Mouse (Mus musculus) liver, adult 2 months (tissue): Measurements from ENCODE around the gene Gabpa. TPM values are rescaled to one million over a fixed set of nuclear protein-coding genes. Genes with fewer than 3 reads are reported as not detected.

Experiments
- DNase-seq: peaks from one replicate; pipeline ENCODE4 v3.0.0-alpha.2; 2011; ENCODE audit warnings: low read depth, low spot score; ENCODE audit errors: extremely low read depth
- H3K27ac ChIP-seq: fragments of 200-500 bp; replicated peaks from 2 replicates; pipeline ENCODE4 v1.5.1; 2012; ENCODE audit warnings: low read depth, mild to moderate bottlenecking, control low read depth, inconsistent platforms, low read length; ENCODE audit not compliant: insufficient read depth
- H3K27me3 ChIP-seq: fragments of 200-500 bp; 2 replicates; pipeline ENCODE4 v1.6.1; 2012; ENCODE audit warnings: mild to moderate bottlenecking, moderate library complexity, low read length, inconsistent platforms; ENCODE audit not compliant: control insufficient read depth, insufficient read depth
- H3K36me3 ChIP-seq: fragments of 200-500 bp; 2 replicates; pipeline ENCODE4 v1.6.1; 2012; ENCODE audit warnings: low read length, inconsistent platforms; ENCODE audit not compliant: control insufficient read depth, insufficient read depth
- H3K4me1 ChIP-seq: fragments of 200-500 bp; 2 replicates; pipeline ENCODE4 v1.6.1; 2011; ENCODE audit warnings: low read length; ENCODE audit not compliant: control insufficient read depth, insufficient read depth
- H3K4me3 ChIP-seq: fragments of 200-500 bp; 2 replicates; pipeline ENCODE4 v1.5.1; 2011; ENCODE audit warnings: low read depth, mild to moderate bottlenecking, control low read depth, low read length, moderate library complexity; ENCODE audit not compliant: insufficient read depth
- H3K79me2 ChIP-seq: fragments of 200-500 bp; 2 replicates; pipeline ENCODE4 v1.6.1; 2012; ENCODE audit warnings: inconsistent platforms, mild to moderate bottlenecking, low read length, moderate library complexity; ENCODE audit not compliant: control insufficient read depth, insufficient read depth
- H3K9ac ChIP-seq: fragments of 200-500 bp; 2 replicates; pipeline ENCODE4 v1.6.1; 2012; ENCODE audit warnings: low read depth, mild to moderate bottlenecking, control low read depth, inconsistent platforms, low read length
- CTCF ChIP-seq: fragments of 200-500 bp; IDR thresholded peaks from 2 replicates; pipeline ENCODE4 v1.5.1; 2011; ENCODE audit warnings: low read depth, low read length, control low read depth
- POLR2A ChIP-seq: fragments of 200-500 bp; IDR thresholded peaks from 2 replicates; pipeline ENCODE4 v1.6.1; 2011; ENCODE audit warnings: low read length, control low read depth; ENCODE audit not compliant: insufficient read depth; ENCODE audit errors: extremely low read depth
- WGBS: fragments of 180-500 bp; shearing (Covaris S2); methylation state at CpG from one replicate; pipeline ENCODE4 v1.1.7; 2018; 5-methylcytosine and 5-hydroxymethylcytosine counted together
- polyA plus RNA-seq: library from polyadenylated mRNA; depleted of rRNA; stranded (reverse); fragments of >200 nt; gene quantifications from 2 replicates; pipeline ENCODE4 v1.2.3, GENCODE M21; 2012
- total RNA-seq: library from RNA; depleted of rRNA; stranded (reverse); fragments of >200 nt; gene quantifications from 2 replicates; pipeline ENCODE4 v1.2.3, GENCODE M21; 2014

The Gabpa gene
- total and polyA plus RNA-seq, 2 experiments: 5.8 to 36.4 TPM

DNA sequence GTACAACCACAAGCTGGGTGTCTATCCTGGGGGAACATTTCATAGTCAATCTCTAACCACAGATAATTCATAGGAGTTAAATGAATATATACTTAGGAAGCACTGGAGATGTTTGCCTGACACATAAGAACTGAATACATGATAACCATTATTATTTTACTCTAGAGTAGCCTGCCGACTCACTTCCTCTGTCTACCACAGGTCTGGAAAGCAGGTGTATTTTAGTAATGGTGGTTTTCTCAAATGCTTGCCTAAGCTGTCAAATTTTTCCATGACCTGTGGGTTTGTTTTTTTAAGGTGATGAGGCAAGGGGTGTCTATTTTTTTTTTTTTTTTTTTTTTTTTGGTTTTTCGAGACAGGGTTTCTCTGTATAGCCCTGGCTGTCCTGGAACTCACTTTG lies 34.7 kb upstream of the Gabpa start:
- WGBS: 90% methylated on average over 1 of the region's 2 CpGs
- no peak overlapping the region for H3K9ac ChIP-seq
- H3K4me1 ChIP-seq: no peaks in the 10 kb centered on the region; the same call in 1 of the 2 replicates
- H3K4me3 ChIP-seq: no peak overlapping the region
- no peak for DNase-seq
- no peaks in the 10 kb centered on the region for H3K79me2 ChIP-seq
- H3K36me3 ChIP-seq: no peaks in the 10 kb centered on the region
- no peak overlapping the region for H3K27ac ChIP-seq
- TF ChIP-seq CTCF (no peak), POLR2A (no peak)
- H3K27me3 ChIP-seq: no peaks in the 10 kb centered on the region

DNA sequence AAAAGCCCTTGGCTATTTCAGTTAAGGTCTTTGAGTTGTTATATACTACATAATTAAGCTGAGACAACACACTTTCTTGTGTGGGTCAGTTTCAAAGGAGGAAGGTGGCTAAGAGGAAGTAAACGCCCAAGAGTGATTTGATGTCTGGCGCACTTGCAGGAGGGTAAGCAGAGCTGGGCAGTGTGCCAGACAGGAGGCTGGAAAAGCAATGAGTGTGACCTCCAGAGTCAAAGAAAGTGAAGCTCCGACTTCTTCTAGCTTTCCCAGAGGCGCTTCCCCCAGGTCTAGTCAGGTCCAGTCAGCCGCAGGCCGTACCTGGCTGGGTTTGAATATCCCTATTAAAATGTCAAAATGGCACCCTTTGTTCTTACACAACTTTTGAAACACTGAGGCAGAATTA lies 32.5 kb upstream of the Gabpa start:
- DNase-seq: no peak

GRCm38 (mm10) chr16:84804866-84805265 lies 29.9 kb upstream of the Gabpa start:
- no peaks in the 10 kb centered on the region for H3K36me3 ChIP-seq
- H3K27ac ChIP-seq: no peak overlapping the region
- DNase-seq: no peak
- H3K79me2 ChIP-seq: no peaks in the 10 kb centered on the region
- no peak overlapping the region for H3K9ac ChIP-seq
- no peak overlapping the region for H3K4me3 ChIP-seq
- no peak for TF ChIP-seq CTCF
- H3K4me1 ChIP-seq: peaks cover 7% of the 10 kb centered on the region
- WGBS: 79% methylated on average over 5 of the region's 5 CpGs
- no peaks in the 10 kb centered on the region for H3K27me3 ChIP-seq

More for the DNA sequence above, 32.5 kb upstream of the Gabpa start:
- 65% methylated on average over 6 of the region's 6 CpGs for WGBS
- no peak overlapping the region for H3K27ac ChIP-seq
- no peak overlapping the region for H3K9ac ChIP-seq
- TF ChIP-seq POLR2A (no peak), CTCF (no peak)
- H3K4me3 ChIP-seq: no peak overlapping the region
- H3K79me2 ChIP-seq: no peaks in the 10 kb centered on the region
- peaks cover 5% of the 10 kb centered on the region for H3K4me1 ChIP-seq
- H3K27me3 ChIP-seq: no peaks in the 10 kb centered on the region
- no peaks in the 10 kb centered on the region for H3K36me3 ChIP-seq

DNA sequence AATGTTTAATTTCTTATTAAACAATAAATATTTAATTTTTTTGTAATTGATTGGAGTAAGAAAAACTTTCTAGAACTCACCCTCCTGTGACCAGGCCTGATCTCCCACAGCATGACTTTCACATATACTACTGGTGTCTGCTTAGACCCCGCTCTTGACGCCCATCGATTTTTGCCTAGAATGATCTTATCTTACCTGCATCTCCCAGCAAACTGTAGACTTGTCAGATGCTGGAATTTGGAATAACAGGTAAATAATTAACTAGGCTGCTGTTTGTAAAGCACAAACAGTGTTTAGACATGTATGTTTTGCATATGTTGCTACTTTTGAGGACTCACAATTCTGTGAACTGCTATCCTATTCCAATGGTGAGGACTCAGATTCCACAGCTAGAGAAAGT lies 28.6 kb upstream of the Gabpa start:
- Histone ChIP-seq H3K4me1 (peaks cover 7% of the 10 kb centered on the region), H3K9ac (no peak overlapping the region), H3K79me2 (no peaks in the 10 kb centered on the region), H3K36me3 (no peaks in the 10 kb centered on the region), H3K27me3 (no peaks in the 10 kb centered on the region), H3K27ac (no peak overlapping the region), H3K4me3 (0 out of 2 replicates have a peak overlapping the region, but pooled peaks have one; percentile 25)
- 23% methylated on average over 3 of the region's 3 CpGs for WGBS
- DNase-seq: peak; percentile 86
- TF ChIP-seq POLR2A (no peak), CTCF (no peak)

GRCm38 (mm10) chr16:84807874-84808273 lies 26.9 kb upstream of the Gabpa start:
- Histone ChIP-seq H3K27ac (peak overlapping the region; percentile 17; the same call in 1 of the 2 replicates), H3K27me3 (no peaks in the 10 kb centered on the region), H3K36me3 (no peaks in the 10 kb centered on the region), H3K9ac (no peak overlapping the region), H3K79me2 (no peaks in the 10 kb centered on the region), H3K4me1 (peaks cover 7% of the 10 kb centered on the region), H3K4me3 (no peak overlapping the region)
- peak; percentile 81 for DNase-seq
- TF ChIP-seq POLR2A (no peak), CTCF (no peak)
- WGBS: 28% methylated on average over 7 of the region's 7 CpGs

- Histone ChIP-seq H3K27ac (no peak overlapping the region), H3K27me3 (no peaks in the 10 kb centered on the region), H3K79me2 (no peaks in the 10 kb centered on the region), H3K9ac (no peak overlapping the region), H3K4me1 (peaks cover 7% of the 10 kb centered on the region), H3K36me3 (no peaks in the 10 kb centered on the region), H3K4me3 (no peak overlapping the region)
- WGBS: 80% methylated on average over 1 of the region's 1 CpGs
- DNase-seq: no peak
- TF ChIP-seq CTCF (no peak), POLR2A (no peak)
These were observed 24.5 kb upstream of the Gabpa start for GRCm38 (mm10) chr16:84810254-84810653.
